ENCODE assay signal across 27 mouse cellular contexts in genomic region chr5:28262070-28262469, GRCm38 (mm10). TPM values are rescaled to one million over a fixed set of nuclear protein-coding genes. Genes with fewer than 3 reads are reported as not detected.
A peak's percentile ranks its signal among the peaks of the same experiment; 100 is the strongest.
DNase-seq lines count a peak whose midpoint lies in the region; ATAC-seq and TF ChIP-seq lines count a peak whose summit lies in the region.
"Had no signal": no experiment of that assay in that cellular context is flagged by ENCODE, and none has a peak within 500 bp of the region (broad histone marks: within the 10 kb centered on the region; RNA-seq: fewer than 3 reads in every experiment).

No protein-coding gene starts in this region.

- WGBS in lung, embryonic 16.5 days, result 66% methylated on average over 5 of the region's 5 CpGs
- 77% methylated on average over 5 of the region's 5 CpGs for WGBS in lung, postnatal 0 days
- WGBS in embryonic facial prominence, embryonic 10.5 days, result 83% methylated on average over 5 of the region's 5 CpGs
- 76% methylated on average over 5 of the region's 5 CpGs for WGBS in embryonic facial prominence, embryonic 15.5 days
- 61% methylated on average over 5 of the region's 5 CpGs for WGBS in intestine, postnatal 0 days

- no peaks in the 10 kb centered on the region for H3K36me3 ChIP-seq in lung, embryonic 16.5 days (ENCODE audit: control insufficient read depth, insufficient read depth, low read length)
- no peaks in the 10 kb centered on the region for H3K36me3 ChIP-seq in lung, postnatal 0 days (ENCODE audit: insufficient read depth, low read length)
- no peaks in the 10 kb centered on the region for H3K36me3 ChIP-seq in embryonic facial prominence, embryonic 10.5 days (replicated peaks)
- H3K36me3 ChIP-seq in embryonic facial prominence, embryonic 15.5 days, result no peaks in the 10 kb centered on the region
- no peaks in the 10 kb centered on the region for H3K36me3 ChIP-seq in intestine, postnatal 0 days (ENCODE audit: control insufficient read depth, insufficient read depth)
- H3K36me3 ChIP-seq: embryonic facial prominence, embryonic 12.5 days; forebrain, embryonic 10.5 days; heart, embryonic 13.5 days; hindbrain, embryonic 10.5 days; hindbrain, embryonic 13.5 days had no signal

- H3K27me3 ChIP-seq in lung, embryonic 16.5 days (ENCODE audit: control insufficient read depth, insufficient read depth, low read depth, low read length), result no peaks in the 10 kb centered on the region
- H3K27me3 ChIP-seq in lung, postnatal 0 days (replicated peaks; ENCODE audit: insufficient read depth, low read length), result no peaks in the 10 kb centered on the region
- H3K27me3 ChIP-seq in embryonic facial prominence, embryonic 10.5 days (replicated peaks; ENCODE audit: low read depth, poor library complexity, severe bottlenecking), result no peaks in the 10 kb centered on the region
- H3K27me3 ChIP-seq in embryonic facial prominence, embryonic 15.5 days, result no peaks in the 10 kb centered on the region
- no peaks in the 10 kb centered on the region for H3K27me3 ChIP-seq in intestine, postnatal 0 days (replicated peaks; ENCODE audit: control insufficient read depth, insufficient read depth, low read length)
- H3K27me3 ChIP-seq: forebrain, embryonic 13.5 days had no signal

- no peak overlapping the region for H3K9ac ChIP-seq in lung, embryonic 16.5 days (ENCODE audit: low read length)
- no peak overlapping the region for H3K9ac ChIP-seq in lung, postnatal 0 days (replicated peaks; ENCODE audit: low read depth)
- no peak overlapping the region for H3K9ac ChIP-seq in embryonic facial prominence, embryonic 15.5 days
- H3K9ac ChIP-seq in intestine, postnatal 0 days (ENCODE audit: low read depth, low read length), result no peak overlapping the region
- H3K9ac ChIP-seq: embryonic facial prominence, embryonic 12.5 days; forebrain, embryonic 13.5 days; heart, embryonic 13.5 days; hindbrain, embryonic 13.5 days had no signal

- H3K4me3 ChIP-seq in lung, embryonic 16.5 days (ENCODE audit: low read length), result no peak overlapping the region
- no peak overlapping the region for H3K4me3 ChIP-seq in lung, postnatal 0 days (ENCODE audit: low read depth, low read length)
- H3K4me3 ChIP-seq in embryonic facial prominence, embryonic 10.5 days, result no peak overlapping the region
- H3K4me3 ChIP-seq in embryonic facial prominence, embryonic 15.5 days (replicated peaks), result no peak overlapping the region
- H3K4me3 ChIP-seq in intestine, postnatal 0 days (ENCODE audit: low read depth, low read length), result no peak overlapping the region
- H3K4me3 ChIP-seq: embryonic facial prominence, embryonic 12.5 days; forebrain, embryonic 10.5 days; forebrain, embryonic 13.5 days; gastrocnemius, adult 2 months; heart, embryonic 13.5 days; hindbrain, embryonic 10.5 days; hindbrain, embryonic 13.5 days had no signal

- no peak overlapping the region for H3K27ac ChIP-seq in lung, embryonic 16.5 days (ENCODE audit: low read length)
- no peak overlapping the region for H3K27ac ChIP-seq in lung, postnatal 0 days (ENCODE audit: low read length)
- no peak overlapping the region for H3K27ac ChIP-seq in embryonic facial prominence, embryonic 10.5 days (replicated peaks)
- H3K27ac ChIP-seq in embryonic facial prominence, embryonic 15.5 days (replicated peaks), result no peak overlapping the region
- H3K27ac ChIP-seq in intestine, postnatal 0 days (ENCODE audit: low read depth, low read length), result no peak overlapping the region
- H3K27ac ChIP-seq: embryonic facial prominence, embryonic 12.5 days; forebrain, embryonic 10.5 days; forebrain, embryonic 13.5 days; gastrocnemius, adult 2 months; heart, embryonic 13.5 days; hindbrain, embryonic 10.5 days; hindbrain, embryonic 13.5 days had no signal

- H3K4me2 ChIP-seq in lung, embryonic 16.5 days (ENCODE audit: low read depth, low read length), result no peak overlapping the region
- no peak overlapping the region for H3K4me2 ChIP-seq in lung, postnatal 0 days (replicated peaks; ENCODE audit: low read depth, low read length)
- no peak overlapping the region for H3K4me2 ChIP-seq in embryonic facial prominence, embryonic 15.5 days (replicated peaks)
- H3K4me2 ChIP-seq in intestine, postnatal 0 days (replicated peaks; ENCODE audit: low read depth), result no peak overlapping the region
- H3K4me2 ChIP-seq: embryonic facial prominence, embryonic 12.5 days; forebrain, embryonic 13.5 days; heart, embryonic 13.5 days; hindbrain, embryonic 13.5 days had no signal

- no peaks in the 10 kb centered on the region for H3K4me1 ChIP-seq in lung, embryonic 16.5 days (replicated peaks; ENCODE audit: control insufficient read depth, insufficient read depth, low read length)
- no peaks in the 10 kb centered on the region for H3K4me1 ChIP-seq in lung, postnatal 0 days (ENCODE audit: insufficient read depth, low read depth, low read length)
- peaks cover under 1% of the 10 kb centered on the region for H3K4me1 ChIP-seq in embryonic facial prominence, embryonic 10.5 days
- H3K4me1 ChIP-seq in embryonic facial prominence, embryonic 15.5 days, result no peaks in the 10 kb centered on the region
- H3K4me1 ChIP-seq in intestine, postnatal 0 days (replicated peaks; ENCODE audit: control insufficient read depth, insufficient read depth, low read length), result no peaks in the 10 kb centered on the region
- H3K4me1 ChIP-seq: embryonic facial prominence, embryonic 12.5 days; forebrain, embryonic 13.5 days; heart, embryonic 13.5 days; hindbrain, embryonic 13.5 days had no signal

- DNase-seq in lung, postnatal 0 days (ENCODE audit: low spot score), result no peak
- peak; percentile 6 for DNase-seq in embryonic facial prominence, embryonic 10.5 days (ENCODE audit: low spot score)
- no peak for DNase-seq in adrenal gland, adult 8-10 months
- DNase-seq: adrenal gland, postnatal 10 days; adrenal gland, postnatal 36 days; cerebellum, adult 18-20 months; cerebellum, adult 9-10 months; cerebellum, postnatal 14 days; gastrocnemius, adult 2 months; gastrocnemius, postnatal 25 days; heart, adult 18-20 months; heart, postnatal 36 days; kidney, adult 18-20 months had no signal

- ATAC-seq in lung, embryonic 16.5 days (ENCODE audit: low read depth), result 0 out of 2 replicates have a peak, but pooled peaks have one; percentile 15
- ATAC-seq in lung, postnatal 0 days, result no peak
- ATAC-seq in embryonic facial prominence, embryonic 15.5 days (ENCODE audit: insufficient number of reproducible peaks, low FRiP score, low TSS enrichment, low read depth), result peak; percentile 55; the same call in 1 of the 2 replicates
- ATAC-seq in intestine, postnatal 0 days, result peak; percentile 41; the same call in 1 of the 2 replicates
- ATAC-seq in inflammation-experienced regulatory T-cells, adult 6 months, result no peak
- ATAC-seq: activated CD4-positive, CD25-positive, alpha-beta regulatory T cell, adult 4 months; forebrain, embryonic 13.5 days; forebrain, embryonic 16.5 days; hindbrain, embryonic 16.5 days had no signal

- no peak for TF ChIP-seq CTCF in lung, postnatal 0 days (IDR thresholded peaks at IDR 0.05)
- TF ChIP-seq CTCF in intestine, postnatal 0 days (IDR thresholded peaks at IDR 0.05; ENCODE audit: low read depth), result no peak

- H3K9me3 ChIP-seq in lung, embryonic 16.5 days (ENCODE audit: control insufficient read depth, low read length), result no peaks in the 10 kb centered on the region
- no peaks in the 10 kb centered on the region for H3K9me3 ChIP-seq in lung, postnatal 0 days (ENCODE audit: low read length)
- no peaks in the 10 kb centered on the region for H3K9me3 ChIP-seq in embryonic facial prominence, embryonic 10.5 days
- no peaks in the 10 kb centered on the region for H3K9me3 ChIP-seq in embryonic facial prominence, embryonic 15.5 days (replicated peaks)
- no peaks in the 10 kb centered on the region for H3K9me3 ChIP-seq in intestine, postnatal 0 days (ENCODE audit: control insufficient read depth)
- H3K9me3 ChIP-seq: embryonic facial prominence, embryonic 12.5 days; forebrain, embryonic 10.5 days; forebrain, embryonic 13.5 days; heart, embryonic 13.5 days; hindbrain, embryonic 10.5 days; hindbrain, embryonic 13.5 days had no signal

- TF ChIP-seq EP300 in lung, postnatal 0 days (IDR thresholded peaks at IDR 0.05), result no peak

RNA-seq across cellular contexts. Expression of gene Cnpy1, which starts 16.5 kb away (rescaled TPM):
- 0.13 and 0.52 TPM in 2 replicates for polyA plus RNA-seq in lung, embryonic 16.5 days (2015; fragmentation: Nextera tagmentation; extraction: Ambion mirVana)
- 0.08 and 0.11 TPM in 2 replicates for polyA plus RNA-seq in lung, postnatal 0 days (2015; fragmentation: Nextera tagmentation; extraction: Ambion mirVana)
- polyA plus RNA-seq in embryonic facial prominence, embryonic 10.5 days (2016; fragmentation: Nextera tagmentation; extraction: Ambion mirVana), result 1.3 and 5.3 TPM in 2 replicates
- 1.6 and 2.3 TPM in 2 replicates for polyA plus RNA-seq in embryonic facial prominence, embryonic 15.5 days (2015; fragmentation: Nextera tagmentation; extraction: Ambion mirVana)
- polyA plus RNA-seq in intestine, postnatal 0 days (2015; fragmentation: Nextera tagmentation; extraction: Ambion mirVana), result 1.0 and 1.2 TPM in 2 replicates
- not detected for total RNA-seq in adrenal gland, adult 8-10 months (2022)
- not detected for polyA plus RNA-seq in inflammation-experienced regulatory T-cells, adult 6 months (2017; shearing (Covaris generic))
- total RNA-seq: adrenal gland, postnatal 36 days; gastrocnemius, adult 2 months; gastrocnemius, postnatal 25 days; heart, adult 18-20 months; heart, postnatal 36 days had no signal
- polyA plus RNA-seq: activated CD4-positive, CD25-positive, alpha-beta regulatory T cell, adult 4 months; heart, embryonic 13.5 days; heart, postnatal 0 days had no signal

RNA-seq across cellular contexts. Expression of gene Rbm33, which starts 54.9 kb away (rescaled TPM):
- polyA plus RNA-seq in lung, embryonic 16.5 days (2015; fragmentation: Nextera tagmentation; extraction: Ambion mirVana), result 11.1 and 12.1 TPM in 2 replicates
- 7.4 and 8.6 TPM in 2 replicates for polyA plus RNA-seq in lung, postnatal 0 days (2015; fragmentation: Nextera tagmentation; extraction: Ambion mirVana)
- polyA plus RNA-seq in embryonic facial prominence, embryonic 10.5 days (2016; fragmentation: Nextera tagmentation; extraction: Ambion mirVana), result 13.9 and 14.7 TPM in 2 replicates
- polyA plus RNA-seq in embryonic facial prominence, embryonic 15.5 days (2015; fragmentation: Nextera tagmentation; extraction: Ambion mirVana), result 12.1 and 14.0 TPM in 2 replicates
- polyA plus RNA-seq in intestine, postnatal 0 days (2015; fragmentation: Nextera tagmentation; extraction: Ambion mirVana), result 6.1 and 7.1 TPM in 2 replicates
- total RNA-seq in adrenal gland, adult 8-10 months (2022), result 10 to 100 TPM; 42.9 to 72.1 (median 55.9) TPM
- 10 to 100 TPM in 2 of 3 experiments, 1 to 10 TPM in 1; 9.1 to 14.9 (median 13.9) TPM for polyA plus RNA-seq in inflammation-experienced regulatory T-cells, adult 6 months (2017; shearing (Covaris generic))

Comparison
In these comparisons a context has a peak if more than half of its experiments do, and no peak if none do; other contexts are left out.
1. ATAC-seq: peak in lung, embryonic 16.5 days (single experiment), embryonic facial prominence, embryonic 15.5 days (single experiment) and intestine, postnatal 0 days (single experiment); none in lung, postnatal 0 days (single experiment) and inflammation-experienced regulatory T-cells, adult 6 months (single experiment).